Mouse (Mus musculus): ENCODE measurements around the gene Efcab7.

Gene Efcab7

DNA sequence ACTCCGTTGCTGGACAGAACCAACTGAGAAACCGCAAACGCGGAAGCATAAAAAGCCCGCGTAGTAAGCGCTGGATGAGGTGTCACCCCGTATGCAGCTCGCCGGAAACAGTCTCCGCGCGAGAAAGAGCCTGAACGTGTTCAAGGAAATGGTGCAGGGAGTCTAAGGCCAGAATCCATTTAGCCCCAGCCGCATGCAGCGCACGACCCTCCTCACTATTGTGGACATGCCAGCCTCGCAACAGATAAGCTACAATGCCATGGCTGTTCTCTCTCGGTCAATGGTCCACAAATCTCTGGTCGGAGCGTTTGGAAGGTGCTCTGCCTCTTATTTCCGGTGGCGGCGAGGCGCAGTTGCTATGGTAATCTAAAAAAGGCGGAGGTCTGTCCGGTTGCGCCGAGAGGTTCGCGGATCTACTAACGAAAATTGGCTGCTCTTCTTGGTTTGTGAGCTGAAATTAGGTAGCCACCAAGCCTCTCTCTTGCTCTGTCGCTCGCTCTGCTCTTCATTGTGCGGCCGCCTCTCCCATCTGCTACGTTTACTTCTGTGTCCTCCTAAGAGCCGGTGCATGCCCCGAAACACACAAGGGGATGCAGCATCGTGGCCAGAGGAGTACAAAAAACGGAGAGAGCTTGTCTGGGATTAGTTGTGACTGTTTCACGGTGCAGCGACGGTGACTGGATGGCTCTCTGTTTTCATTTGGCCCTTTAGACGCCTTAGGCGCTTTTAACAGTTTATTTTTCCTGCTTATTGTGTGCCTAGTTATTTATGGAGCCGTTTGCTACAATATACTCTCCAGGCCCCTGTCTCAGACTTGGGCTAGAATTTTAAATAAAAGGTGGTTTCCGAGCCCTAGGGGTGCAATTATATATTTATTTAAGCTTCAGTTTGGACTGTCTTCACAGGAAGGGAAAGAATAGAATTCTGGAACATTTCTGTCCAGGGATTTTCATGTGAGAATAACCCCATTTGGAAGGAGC is at the start of gene Efcab7:
TSS of gene Efcab7 (plus strand) at position 105 of the 980 bp plus-strand sequence.
- DNase-seq (ENCODE audit: extremely low spot score, low spot score): peak; percentile 90

- no peak for DNase-seq (ENCODE audit: extremely low spot score, low spot score)
Measured at GRCm38 (mm10) chr4:99792365-99792764, 36.6 kb upstream of the Efcab7 start.

- no peak for DNase-seq (ENCODE audit: extremely low spot score, low spot score)
Measured at GRCm38 (mm10) chr4:99816697-99817460, 12.1 kb upstream of the Efcab7 start.

GRCm38 (mm10) chr4:99828337-99828736 is 661 bp upstream of the Efcab7 start:
- DNase-seq (ENCODE audit: extremely low spot score, low spot score): no peak

DNA sequence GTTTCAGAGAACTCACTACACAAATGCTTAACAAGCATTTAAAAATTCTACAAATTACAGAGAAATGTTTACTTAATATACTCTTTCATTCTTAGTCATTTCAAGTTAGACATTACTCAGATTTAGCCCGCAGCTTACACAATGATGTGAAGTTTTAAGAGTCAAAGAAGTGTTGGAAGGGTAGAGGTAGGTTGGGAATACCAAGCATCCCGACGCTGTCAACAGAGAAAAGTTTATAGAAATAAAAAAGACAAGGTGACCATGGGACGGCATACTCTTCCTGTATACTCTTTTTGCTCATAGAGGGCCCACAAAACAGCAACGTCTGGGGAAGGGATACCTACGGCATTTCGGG is 282 bp upstream of the Efcab7 start:
- no peak for DNase-seq (ENCODE audit: extremely low spot score, low spot score)

DNA sequence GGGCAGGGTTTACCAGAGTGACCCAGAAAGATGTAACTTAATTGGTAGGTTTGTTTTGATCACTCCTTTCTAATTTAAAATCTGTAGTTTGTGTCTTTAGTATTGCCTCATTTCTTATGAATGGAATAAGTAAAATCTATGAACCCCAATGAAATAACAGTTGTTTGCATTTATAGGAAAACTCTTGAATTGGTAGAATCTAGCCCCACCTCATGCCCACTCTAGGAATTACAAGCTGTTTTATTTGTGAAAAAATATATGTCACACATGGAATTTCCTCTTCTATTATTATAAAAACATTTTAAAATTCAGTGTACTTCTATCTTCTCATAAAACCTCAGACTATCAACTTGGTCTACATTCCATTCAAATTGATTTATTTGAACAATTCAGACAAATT is 52.9 kb downstream of the Efcab7 start:
- no peak for DNase-seq (ENCODE audit: extremely low spot score, low spot score)

DNA sequence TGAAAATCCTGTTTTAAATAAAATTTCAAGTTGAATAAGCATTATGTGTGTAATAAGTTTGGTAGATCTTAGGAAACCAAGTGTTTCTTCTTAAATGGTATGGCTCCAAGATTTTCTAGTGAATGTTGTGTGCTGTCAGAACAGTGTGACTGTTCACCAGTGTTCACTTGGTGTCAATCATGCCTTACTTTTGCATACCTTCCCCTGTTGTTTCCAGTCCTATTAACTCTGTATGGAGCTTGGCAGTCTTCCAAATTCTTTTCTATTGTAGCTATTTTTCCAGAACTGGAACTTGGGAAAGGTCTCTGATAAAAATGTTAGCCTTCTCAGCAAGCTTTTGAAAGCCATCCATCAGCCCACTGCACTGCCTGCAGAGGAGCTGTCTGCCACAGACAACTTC is 53.4 kb downstream of the Efcab7 start:
- no peak for DNase-seq (ENCODE audit: extremely low spot score, low spot score)

DNA sequence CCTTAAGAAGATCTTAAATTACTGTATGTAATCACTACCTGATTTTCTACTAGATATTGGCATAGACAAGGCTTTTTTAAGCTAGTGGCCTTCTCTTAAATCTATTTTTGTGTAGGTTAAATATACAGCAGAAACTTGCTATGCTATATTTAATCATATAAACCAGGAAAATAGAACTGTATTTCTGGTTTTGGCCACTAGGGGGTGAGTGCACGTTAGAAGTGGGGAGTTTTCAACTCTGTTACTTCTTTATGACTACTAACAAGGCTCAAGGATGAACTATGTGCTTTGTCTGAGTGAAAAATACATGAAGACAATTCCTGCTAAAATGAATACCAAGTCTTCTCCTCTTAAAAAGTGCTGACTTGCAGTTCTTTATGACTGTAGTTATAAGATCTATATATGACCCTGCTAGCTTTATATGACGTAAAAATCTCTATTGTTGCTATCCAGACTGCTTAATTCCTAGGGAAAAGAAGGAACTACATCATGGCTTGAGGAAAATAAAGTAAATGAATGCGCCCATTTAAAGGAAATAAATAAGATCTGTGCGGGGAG is 85.0 kb downstream of the Efcab7 start:
- DNase-seq (ENCODE audit: extremely low spot score, low spot score): no peak

- DNase-seq (ENCODE audit: extremely low spot score, low spot score): no peak
Measured at GRCm38 (mm10) chr4:99926380-99926779, 97.4 kb downstream of the Efcab7 start.

GRCm38 (mm10) chr4:99928521-99928920 is 99.5 kb downstream of the Efcab7 start:
- no peak for DNase-seq (ENCODE audit: extremely low spot score, low spot score)

DNA sequence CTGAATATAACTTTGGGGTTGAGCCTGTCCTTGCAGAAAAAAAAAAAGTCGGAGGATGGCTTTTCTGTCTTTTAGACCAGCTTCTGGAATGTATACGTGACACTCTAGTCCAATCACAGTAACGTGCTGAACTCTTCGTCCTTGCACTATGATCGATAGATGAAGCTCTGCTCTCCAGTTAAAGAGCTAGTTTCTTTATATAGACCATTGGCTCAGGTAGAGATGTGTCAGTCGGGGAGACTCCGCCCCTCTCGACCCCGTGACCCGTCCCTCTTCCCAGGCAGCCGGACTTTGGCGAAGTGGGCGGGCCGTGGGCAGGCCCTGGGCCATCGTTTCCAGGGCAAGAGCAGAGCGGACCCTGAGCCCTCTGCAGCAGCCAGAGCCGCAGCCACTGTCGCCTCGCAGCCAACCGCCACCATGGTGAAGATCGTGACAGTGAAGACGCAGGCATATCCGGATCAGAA is 100.2 kb downstream of the Efcab7 start, which contains the start of gene Pgm1:
TSS of gene Pgm1 (plus strand) at position 266 of the 464 bp plus-strand sequence.
- DNase-seq (ENCODE audit: extremely low spot score, low spot score): no peak

DNA sequence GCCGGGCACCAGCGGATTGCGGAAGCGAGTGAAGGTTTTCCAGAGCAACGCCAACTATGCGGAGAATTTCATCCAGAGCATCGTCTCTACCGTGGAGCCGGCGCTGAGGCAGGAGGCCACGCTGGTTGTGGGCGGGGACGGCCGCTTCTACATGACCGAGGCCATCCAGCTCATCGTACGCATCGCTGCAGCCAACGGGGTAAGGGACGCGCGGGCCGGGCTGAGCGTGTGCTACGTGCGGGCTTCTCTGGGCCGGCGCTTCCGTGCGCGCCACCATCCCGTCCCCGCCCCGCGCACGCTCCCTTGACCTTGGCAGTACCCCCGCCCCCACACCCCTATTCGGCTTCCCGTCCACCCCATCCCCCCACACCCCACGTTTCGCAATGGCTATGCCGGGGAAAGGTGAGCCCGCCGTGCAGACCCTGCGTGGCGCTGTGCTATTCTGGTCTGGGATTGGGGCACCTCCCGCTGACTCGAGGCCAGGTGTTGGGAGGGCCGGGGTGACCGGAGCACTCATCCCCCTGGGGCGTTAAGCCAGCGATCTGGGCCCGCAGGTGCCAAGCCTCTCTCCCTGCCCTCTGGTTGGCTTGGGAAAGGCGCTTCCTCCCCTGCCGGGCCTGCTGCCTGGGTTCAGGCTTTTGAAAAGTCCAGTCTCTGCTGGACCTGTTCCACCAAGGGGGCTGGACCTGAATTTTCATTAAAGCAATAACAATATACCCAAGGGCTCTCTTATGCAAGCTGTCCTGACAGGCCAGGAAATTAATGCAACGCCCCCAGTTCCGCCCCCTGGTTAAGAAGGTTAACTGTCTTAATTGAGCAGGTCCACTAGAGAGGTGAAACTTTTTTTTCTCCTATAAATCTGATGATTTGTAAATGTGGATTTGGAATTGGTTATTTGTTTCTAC is 100.9 kb downstream of the Efcab7 start, which contains the start of gene Itgb3bp:
TSS of gene Itgb3bp (minus strand) at position 201 of the 905 bp plus-strand sequence.
- DNase-seq (ENCODE audit: extremely low spot score, low spot score): peak; percentile 80

- DNase-seq (ENCODE audit: extremely low spot score, low spot score): peak; percentile 12
Measured at GRCm38 (mm10) chr4:99930518-99931239, 101.7 kb downstream of the Efcab7 start.

- peak; percentile 10 for DNase-seq (ENCODE audit: extremely low spot score, low spot score)
Measured at GRCm38 (mm10) chr4:99931240-99931580, 102.2 kb downstream of the Efcab7 start.

GRCm38 (mm10) chr4:99931807-99932206 is 102.8 kb downstream of the Efcab7 start:
- DNase-seq (ENCODE audit: extremely low spot score, low spot score): peak; percentile 8

GRCm38 (mm10) chr4:99934859-99935258 is 105.9 kb downstream of the Efcab7 start:
- DNase-seq (ENCODE audit: extremely low spot score, low spot score): no peak

GRCm38 (mm10) chr4:99936278-99936677 is 107.3 kb downstream of the Efcab7 start:
- no peak for DNase-seq (ENCODE audit: extremely low spot score, low spot score)

GRCm38 (mm10) chr4:99939711-99940505 is 110.9 kb downstream of the Efcab7 start:
- DNase-seq (ENCODE audit: extremely low spot score, low spot score): no peak

Data from neural tube, embryonic 10.5 days (tissue).